Mouse (Mus musculus) cerebellum, adult 18-20 months (tissue): ENCODE results near the gene Naa15.
A peak's percentile ranks its signal among the peaks of the same experiment; 100 is the strongest.

ENCODE experiments used
- DNase-seq, 2 experiments: peaks; one replicate each; pipeline ENCODE4 v3.0.0; 2021

Naa15 gene

DNA sequence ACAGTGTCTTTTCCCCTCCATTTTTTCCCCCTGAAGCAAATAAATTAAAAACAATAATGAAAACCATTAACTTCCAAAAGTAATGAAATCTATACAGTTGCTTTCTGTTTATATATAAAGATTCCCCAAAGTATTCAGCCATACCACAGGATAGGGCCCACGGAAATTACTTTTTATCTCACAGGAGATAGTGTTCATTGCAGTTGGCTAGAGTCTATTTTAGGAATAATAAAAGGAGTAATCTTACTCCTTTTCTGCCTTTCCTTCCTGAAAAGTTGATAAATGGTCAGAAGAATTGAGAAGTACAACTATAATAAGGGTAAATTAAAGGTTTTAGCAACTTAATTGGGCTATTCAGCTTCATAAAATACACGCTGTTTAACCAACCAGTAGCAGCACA lies 53.6 kb downstream of the Naa15 start:
- no peak for DNase-seq

GRCm38 (mm10) chr3:51475706-51476105 lies 60.8 kb downstream of the Naa15 start:
- no peak for DNase-seq

DNA sequence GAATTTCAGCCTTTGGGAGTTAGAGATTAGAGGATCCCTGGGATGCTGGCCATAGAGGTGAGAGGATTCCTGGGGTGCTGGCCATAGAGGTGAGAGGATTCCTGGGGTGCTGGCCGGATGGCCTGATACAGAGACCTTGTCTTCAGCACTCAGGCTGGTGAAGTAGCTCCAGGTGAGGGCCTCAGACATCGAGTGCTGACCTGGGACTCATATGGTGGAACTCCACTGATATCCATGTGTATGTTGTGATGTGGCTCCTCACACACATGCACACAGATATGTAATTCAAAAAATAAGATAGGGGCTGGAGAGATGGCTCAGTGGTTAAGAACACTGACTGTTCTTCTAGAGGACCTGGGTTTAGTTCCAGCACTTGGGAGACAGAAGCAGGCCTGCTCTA lies 64.9 kb downstream of the Naa15 start:
- no peak for DNase-seq

- peak; percentile 59 to 71 for DNase-seq
Observed at GRCm38 (mm10) chr3:51481059-51481458, 66.1 kb downstream of the Naa15 start.

GRCm38 (mm10) chr3:51481881-51482280 lies 66.9 kb downstream of the Naa15 start:
- DNase-seq = no peak

DNA sequence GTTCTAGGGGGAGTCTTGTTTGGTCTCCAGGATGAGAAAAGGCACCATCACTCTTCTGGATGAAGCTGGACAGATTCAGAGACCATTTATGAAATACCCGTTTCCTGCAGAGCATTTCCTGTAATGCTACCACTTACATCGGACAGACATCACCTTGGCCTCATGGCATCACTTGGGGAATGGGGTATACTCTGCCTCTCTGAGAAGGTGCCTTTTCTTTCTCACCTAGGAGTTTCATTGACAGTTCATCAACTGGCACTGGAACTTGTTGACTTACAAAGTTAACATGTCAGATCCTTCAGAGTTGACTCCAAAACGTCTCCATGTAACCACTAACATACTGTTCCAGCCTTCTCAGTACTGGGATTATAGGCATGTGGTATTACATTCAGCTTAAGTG lies 67.8 kb downstream of the Naa15 start:
- DNase-seq = no peak

DNA sequence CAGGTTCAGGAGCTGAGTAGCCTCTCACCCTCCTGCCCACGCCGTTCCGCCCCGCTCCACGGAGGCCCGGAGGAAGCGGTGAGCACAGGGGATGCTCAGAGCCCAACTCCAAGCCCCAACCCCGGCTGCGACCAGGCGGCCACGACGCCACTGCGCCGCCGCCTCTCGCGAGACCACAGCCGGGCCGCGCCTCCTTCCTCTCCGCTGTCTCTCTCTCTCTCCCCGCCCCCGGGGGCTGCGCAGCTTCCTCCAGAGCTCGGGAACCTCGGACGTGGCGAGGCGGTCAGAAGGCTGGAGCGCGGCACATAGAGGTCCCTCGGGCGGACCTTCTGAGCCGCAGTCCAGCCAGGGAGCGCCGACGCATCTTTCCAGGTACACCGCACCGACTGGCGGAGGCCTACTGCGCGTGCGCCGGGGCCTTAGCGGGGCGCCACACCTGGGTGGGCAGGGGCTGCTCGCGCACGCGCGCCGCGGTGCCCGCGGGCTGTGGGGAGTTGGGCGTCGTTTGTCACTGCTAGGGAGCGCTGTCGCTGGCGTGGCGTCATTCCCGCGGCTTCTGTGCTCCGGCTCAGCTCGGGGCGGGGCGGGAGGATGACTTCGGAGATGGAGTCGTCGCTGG lies 68.9 kb downstream of the Naa15 start, which contains the start of gene Rab33b:
Gene Rab33b, plus strand, starts transcription at position 180 of the 619 bp plus-strand sequence.
- peak; percentile 96 to 98 for DNase-seq

DNA sequence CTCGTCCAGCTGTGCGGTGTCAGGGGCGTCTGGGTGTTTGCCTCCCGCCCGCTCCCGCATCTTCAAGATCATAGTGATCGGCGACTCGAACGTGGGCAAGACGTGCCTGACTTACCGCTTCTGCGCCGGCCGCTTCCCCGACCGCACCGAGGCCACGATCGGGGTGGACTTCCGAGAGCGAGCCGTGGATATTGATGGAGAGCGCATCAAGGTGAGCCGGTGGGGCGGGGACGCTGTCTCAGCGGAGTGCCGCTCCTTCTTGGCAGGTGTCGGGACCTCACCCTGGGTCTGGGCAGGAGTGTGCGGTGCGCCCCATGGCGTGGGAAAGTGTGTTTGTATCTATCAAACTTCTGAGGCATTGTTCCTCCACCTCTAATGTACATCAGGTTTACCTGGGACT lies 69.4 kb downstream of the Naa15 start:
- no peak for DNase-seq

DNA sequence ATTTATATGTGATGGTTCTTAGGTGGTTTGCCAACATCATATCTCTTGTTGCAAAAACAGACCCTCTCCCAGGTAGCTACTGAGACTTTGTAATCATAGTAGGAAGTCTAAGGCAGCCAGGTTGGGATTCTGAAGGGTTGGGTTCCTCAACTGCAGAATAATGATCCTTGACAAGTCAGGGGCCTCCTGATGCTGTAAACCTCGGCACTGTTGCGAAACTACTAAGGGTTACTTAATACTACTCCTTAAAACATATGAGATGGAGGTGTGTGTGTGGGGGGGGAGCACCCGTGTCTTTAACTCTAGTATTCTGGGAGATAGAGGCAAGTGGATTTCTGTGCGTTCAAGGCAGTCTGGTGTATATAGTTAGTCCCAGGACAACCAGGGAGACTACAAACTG lies 70.4 kb downstream of the Naa15 start:
- DNase-seq = no peak

DNA sequence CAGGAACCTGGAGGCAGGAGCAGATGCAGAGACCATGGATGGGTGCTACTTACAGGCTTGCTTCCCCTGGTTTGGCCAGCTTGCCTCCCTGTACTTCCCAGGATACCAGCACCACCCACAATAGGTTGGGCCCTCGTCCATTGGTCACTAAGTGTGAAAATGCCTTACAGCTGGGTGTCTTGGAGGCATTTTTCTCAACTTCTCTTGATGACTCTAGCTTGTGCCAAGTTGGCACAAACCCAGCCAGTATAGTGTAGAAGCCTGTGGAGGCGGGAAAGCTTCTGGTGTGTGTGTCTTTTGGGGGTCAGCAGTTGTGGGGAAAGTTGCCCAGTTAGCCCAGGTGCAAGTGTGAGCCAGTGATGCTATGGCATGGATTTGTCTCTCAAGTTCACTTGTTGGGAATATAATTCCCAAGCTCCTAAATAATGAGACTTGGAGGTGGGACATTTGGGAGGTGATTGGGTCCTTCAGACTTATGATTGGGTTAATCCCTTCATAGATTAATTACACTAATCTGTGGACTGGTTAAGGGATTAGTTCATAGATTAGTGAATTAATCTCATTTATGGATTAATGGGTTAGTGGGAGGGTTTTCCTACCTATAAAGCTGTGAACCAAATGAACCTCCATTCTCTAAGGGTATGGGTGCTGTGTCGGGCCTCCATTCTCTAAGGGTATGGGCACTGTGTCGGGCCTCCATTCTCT lies 71.7 kb downstream of the Naa15 start:
- DNase-seq = peak in 1 of 2 experiments; percentile 22

- no peak for DNase-seq
Observed at GRCm38 (mm10) chr3:51490088-51490753, 75.3 kb downstream of the Naa15 start.

DNA sequence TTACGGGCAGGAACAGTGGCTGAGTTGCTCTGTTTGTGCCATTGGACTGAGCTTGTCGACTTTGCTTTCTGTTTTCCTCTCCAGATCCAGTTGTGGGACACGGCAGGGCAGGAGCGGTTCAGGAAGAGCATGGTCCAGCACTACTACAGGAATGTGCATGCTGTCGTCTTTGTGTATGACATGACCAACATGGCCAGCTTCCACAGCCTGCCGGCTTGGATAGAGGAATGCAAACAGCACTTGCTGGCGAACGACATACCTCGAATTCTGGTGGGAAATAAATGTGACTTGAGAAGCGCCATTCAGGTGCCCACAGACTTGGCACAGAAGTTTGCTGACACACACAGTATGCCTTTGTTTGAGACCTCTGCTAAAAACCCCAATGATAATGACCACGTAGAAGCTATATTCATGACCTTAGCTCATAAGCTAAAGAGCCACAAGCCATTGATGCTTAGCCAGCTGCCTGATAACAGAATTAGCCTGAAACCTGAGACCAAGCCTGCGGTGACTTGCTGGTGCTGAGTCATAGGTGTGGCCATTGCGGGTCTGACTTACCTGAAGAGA lies 78.4 kb downstream of the Naa15 start:
- DNase-seq = no peak

GRCm38 (mm10) chr3:51494466-51494865 lies 79.5 kb downstream of the Naa15 start:
- no peak for DNase-seq

GRCm38 (mm10) chr3:51495646-51496045 lies 80.7 kb downstream of the Naa15 start:
- DNase-seq = no peak

DNA sequence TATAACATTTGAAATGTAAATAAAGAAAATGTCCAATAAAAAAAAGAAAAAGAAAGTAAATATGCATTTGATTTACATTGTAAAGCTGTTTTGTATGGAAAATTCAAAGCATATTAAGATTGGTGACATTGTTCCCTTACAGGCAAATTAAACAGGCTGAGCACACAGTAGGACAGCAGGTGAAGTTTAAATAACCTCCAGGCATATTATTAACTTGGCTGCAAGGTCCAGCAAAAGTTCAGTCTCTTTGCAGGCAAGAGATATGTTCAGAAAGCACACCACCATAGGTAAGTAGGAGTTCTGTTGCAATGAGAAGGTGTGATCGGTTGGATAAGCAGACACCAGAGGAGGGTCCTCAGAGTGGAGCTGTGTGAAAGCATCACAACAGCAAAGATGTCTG lies 83.0 kb downstream of the Naa15 start:
- no peak for DNase-seq

DNA sequence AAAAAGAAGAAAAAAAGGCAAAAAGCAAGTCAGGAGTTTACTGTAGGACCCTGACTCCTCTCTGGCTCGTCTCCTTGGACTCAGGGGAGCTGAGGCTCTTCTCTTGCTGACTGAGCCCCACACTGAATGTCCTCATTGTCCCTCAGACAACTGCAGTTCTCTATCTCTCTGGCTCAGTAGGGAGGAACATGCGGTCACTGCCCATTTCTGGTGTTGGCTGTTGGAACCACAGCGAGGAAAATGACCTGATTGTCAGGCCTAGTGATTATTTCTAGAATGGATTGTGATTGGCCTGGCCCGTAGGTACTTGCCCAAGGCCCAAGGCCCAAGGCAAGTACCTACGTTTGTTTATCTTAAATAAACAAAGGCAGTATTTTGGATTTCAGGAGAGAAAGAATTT lies 83.7 kb downstream of the Naa15 start:
- no peak for DNase-seq

- no peak for DNase-seq
Observed at GRCm38 (mm10) chr3:51499876-51500275, 84.9 kb downstream of the Naa15 start.

- DNase-seq = no peak
Observed at GRCm38 (mm10) chr3:51504385-51504952, 89.5 kb downstream of the Naa15 start.

- DNase-seq = no peak
Observed at GRCm38 (mm10) chr3:51505465-51505864, 90.5 kb downstream of the Naa15 start.

DNA sequence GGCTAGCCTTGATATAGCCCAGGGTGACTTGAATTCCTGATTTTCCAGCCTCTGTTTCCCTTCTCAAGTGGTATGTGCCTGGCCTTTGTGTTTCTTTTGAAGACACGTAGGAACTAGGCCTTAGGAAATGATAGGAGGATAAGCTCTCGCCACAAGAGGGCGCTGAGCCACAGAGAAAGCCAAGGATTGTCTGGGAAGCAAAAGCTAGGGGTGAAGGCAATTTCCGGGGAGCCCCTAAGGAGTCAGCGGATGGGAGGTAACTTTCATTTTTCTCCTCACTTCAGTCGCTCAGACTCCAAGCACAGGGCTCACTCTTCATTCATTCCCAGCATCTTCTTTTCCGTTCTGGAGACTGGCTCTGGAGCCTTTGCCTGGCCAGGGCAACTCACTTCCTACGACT lies 96.0 kb downstream of the Naa15 start:
- DNase-seq = peak; percentile 90

DNA sequence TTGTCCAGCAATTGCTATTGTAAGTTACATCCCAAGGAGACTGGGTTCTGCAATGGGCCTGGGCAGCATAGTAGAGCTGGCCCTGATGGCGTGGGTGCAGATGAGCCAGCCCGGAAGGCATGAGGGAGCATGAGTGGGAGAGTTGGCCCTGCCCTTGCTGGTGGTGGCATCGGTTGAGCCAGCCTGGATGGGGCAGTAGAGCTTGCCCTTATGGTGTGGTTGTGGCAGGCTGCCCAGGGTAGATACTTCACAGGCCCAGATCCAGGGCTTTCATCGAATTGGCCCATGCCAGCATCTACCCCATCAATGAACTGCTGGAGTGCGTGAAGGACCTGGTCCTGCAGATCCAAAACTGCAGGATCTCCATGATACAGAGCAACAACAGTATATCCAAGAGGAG lies 97.0 kb downstream of the Naa15 start:
- peak; percentile 52 to 59 for DNase-seq

GRCm38 (mm10) chr3:51517467-51517866 lies 102.5 kb downstream of the Naa15 start:
- no peak for DNase-seq
